Mouse (Mus musculus) E14TG2a.4 (cell line): Measurements from ENCODE around the gene Efcab11.

Source experiments
- H3K27me3 ChIP-seq: 2 replicates; pipeline ENCODE4 v1.6.1; 2014; ENCODE audit warnings: low read length, control low read depth; ENCODE audit not compliant: insufficient read depth
- H3K36me3 ChIP-seq: 2 replicates; pipeline ENCODE4 v1.6.1; 2014; ENCODE audit warnings: low read length, control low read depth; ENCODE audit not compliant: insufficient read depth
- H3K4me1 ChIP-seq: replicated peaks from 2 replicates; pipeline ENCODE4 v1.6.1; 2014; ENCODE audit warnings: low read depth, low read length, control low read depth
- H3K4me3 ChIP-seq: replicated peaks from 2 replicates; pipeline ENCODE4 v1.5.1; 2014; ENCODE audit warnings: mild to moderate bottlenecking, low read length
- H3K9me3 ChIP-seq: 2 replicates; pipeline ENCODE4 v1.6.1; 2014; ENCODE audit warnings: low read length, control low read depth
- CTCF ChIP-seq: conservative IDR thresholded peaks from 2 replicates; pipeline ENCODE4 v1.5.1; 2014; ENCODE audit warnings: low read length
- NANOG ChIP-seq: IDR thresholded peaks from 2 replicates; pipeline ENCODE4 v1.6.1; 2014; ENCODE audit warnings: borderline replicate concordance, low read length, mixed read lengths
- POU5F1 ChIP-seq: IDR thresholded peaks from 2 replicates; pipeline ENCODE4 v1.6.1; 2014; ENCODE audit warnings: low read length, borderline replicate concordance

The Efcab11 gene

DNA sequence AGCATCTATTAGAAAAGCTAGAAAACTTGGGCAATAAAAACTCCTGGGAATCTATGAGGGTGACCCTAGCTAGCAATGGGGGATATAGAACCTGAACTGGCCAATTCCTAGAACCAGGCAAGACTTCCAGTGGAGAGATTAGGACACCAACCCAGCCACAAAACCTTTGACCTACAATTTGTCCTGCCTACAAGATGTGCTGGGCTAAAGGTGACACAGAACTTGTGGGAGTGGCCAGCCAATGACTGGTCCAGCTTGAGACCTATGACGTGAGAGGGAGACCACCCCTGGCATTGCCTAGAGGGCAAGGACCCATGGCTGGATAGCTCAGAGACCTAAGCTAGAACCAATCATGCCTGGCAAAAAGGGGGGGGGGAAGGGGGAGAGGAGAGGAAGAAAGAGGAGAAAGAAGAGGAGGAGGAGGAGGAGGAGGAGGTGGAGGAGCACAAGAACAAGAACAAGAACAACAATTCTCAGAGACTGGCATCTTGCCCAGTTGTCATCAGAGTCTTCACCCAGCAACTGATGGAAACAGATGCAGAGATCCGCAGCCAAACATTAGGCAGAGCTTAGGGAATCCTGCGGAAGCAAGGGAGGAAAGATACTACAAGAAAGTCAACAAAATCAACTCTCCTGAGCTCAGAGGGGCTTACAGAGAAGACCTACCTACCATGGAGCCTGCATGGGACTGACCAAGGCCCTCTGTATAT is 24.7 kb downstream of the Efcab11 start:
- TF ChIP-seq CTCF (no peak), POU5F1 (no peak), NANOG (no peak)
- Histone ChIP-seq H3K4me3 (no peak overlapping the region), H3K4me1 (0 out of 2 replicates have a peak, but pooled peaks cover 3% of the 10 kb centered on the region), H3K27me3 (no peaks in the 10 kb centered on the region), H3K9me3 (no peaks in the 10 kb centered on the region), H3K36me3 (no peaks in the 10 kb centered on the region)

- TF ChIP-seq CTCF (no peak), NANOG (no peak), POU5F1 (no peak)
- Histone ChIP-seq H3K9me3 (no peaks in the 10 kb centered on the region), H3K27me3 (no peaks in the 10 kb centered on the region), H3K36me3 (no peaks in the 10 kb centered on the region), H3K4me3 (no peak overlapping the region), H3K4me1 (0 out of 2 replicates have a peak, but pooled peaks cover 3% of the 10 kb centered on the region)
These were observed 25.6 kb downstream of the Efcab11 start for GRCm38 (mm10) chr12:99858664-99859063.

DNA sequence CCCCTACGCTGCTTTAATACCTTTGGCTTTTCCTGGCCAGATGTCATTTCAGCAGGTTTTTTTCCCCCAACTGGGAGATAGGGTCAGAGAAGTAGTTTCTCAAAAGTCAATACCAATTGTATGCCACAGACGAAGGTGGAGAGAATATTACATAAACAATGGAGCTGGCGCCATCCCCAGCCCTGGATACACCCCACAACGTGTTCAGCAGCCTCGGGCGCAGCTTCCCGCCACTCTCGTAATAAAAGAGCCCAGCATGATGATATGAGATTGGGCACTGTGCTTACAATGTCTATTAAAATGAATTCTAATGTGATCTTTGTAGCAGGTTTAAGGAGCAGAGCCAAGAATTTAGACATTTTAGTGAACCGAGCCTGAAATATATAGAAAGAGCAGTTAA is 28.2 kb downstream of the Efcab11 start:
- no peaks in the 10 kb centered on the region for H3K9me3 ChIP-seq

GRCm38 (mm10) chr12:99853323-99854258 is 30.6 kb downstream of the Efcab11 start:
- H3K9me3 ChIP-seq: no peaks in the 10 kb centered on the region
- TF ChIP-seq NANOG (no peak), CTCF (no peak), POU5F1 (no peak)
- H3K4me3 ChIP-seq: no peak overlapping the region
- no peaks in the 10 kb centered on the region for H3K36me3 ChIP-seq
- no peaks in the 10 kb centered on the region for H3K27me3 ChIP-seq
- H3K4me1 ChIP-seq: no peaks in the 10 kb centered on the region

More for the DNA sequence above, 28.2 kb downstream of the Efcab11 start:
- TF ChIP-seq POU5F1 (no peak), CTCF (no peak), NANOG (no peak)
- Histone ChIP-seq H3K36me3 (no peaks in the 10 kb centered on the region), H3K27me3 (no peaks in the 10 kb centered on the region), H3K4me3 (no peak overlapping the region), H3K4me1 (no peaks in the 10 kb centered on the region)

DNA sequence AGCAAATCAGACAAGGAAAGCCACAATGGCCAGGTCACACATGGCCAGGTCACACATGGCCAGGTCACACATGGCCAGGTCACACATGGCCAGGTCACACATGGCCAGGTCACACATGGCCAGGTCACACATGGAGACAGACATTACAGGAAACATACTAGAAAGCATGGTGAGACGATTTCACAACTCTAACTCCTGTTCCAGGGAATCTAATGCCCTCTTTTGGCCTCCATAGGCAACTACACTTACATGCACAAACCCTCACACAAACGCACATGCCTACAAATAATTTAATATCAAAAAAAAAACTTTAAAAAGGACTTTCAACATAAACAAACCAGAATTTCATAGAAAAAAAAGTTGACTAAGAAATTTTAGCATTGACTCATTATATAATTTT is 34.2 kb downstream of the Efcab11 start:
- TF ChIP-seq NANOG: no peak
- no peak for TF ChIP-seq POU5F1
- TF ChIP-seq CTCF: peak; percentile 33

GRCm38 (mm10) chr12:99844951-99845350 is 39.3 kb downstream of the Efcab11 start:
- Histone ChIP-seq H3K27me3 (no peaks in the 10 kb centered on the region), H3K4me3 (no peak overlapping the region), H3K36me3 (0 out of 2 replicates have a peak, but pooled peaks cover 3% of the 10 kb centered on the region), H3K4me1 (no peaks in the 10 kb centered on the region), H3K9me3 (no peaks in the 10 kb centered on the region)
- no peak for TF ChIP-seq NANOG
- no peak for TF ChIP-seq CTCF
- TF ChIP-seq POU5F1: no peak

More for the DNA sequence above, 34.2 kb downstream of the Efcab11 start:
- H3K36me3 ChIP-seq: no peaks in the 10 kb centered on the region
- H3K4me3 ChIP-seq: no peak overlapping the region
- no peaks in the 10 kb centered on the region for H3K4me1 ChIP-seq
- H3K27me3 ChIP-seq: no peaks in the 10 kb centered on the region
- no peaks in the 10 kb centered on the region for H3K9me3 ChIP-seq

- TF ChIP-seq CTCF (peak; percentile 19; the same call in 1 of the 2 replicates), NANOG (no peak)
- 0 out of 2 replicates have a peak, but pooled peaks cover 1% of the 10 kb centered on the region for H3K36me3 ChIP-seq
- H3K9me3 ChIP-seq: no peaks in the 10 kb centered on the region
- no peaks in the 10 kb centered on the region for H3K4me1 ChIP-seq
- H3K27me3 ChIP-seq: no peaks in the 10 kb centered on the region
- no peak overlapping the region for H3K4me3 ChIP-seq
These were observed 45.5 kb downstream of the Efcab11 start for GRCm38 (mm10) chr12:99838703-99839102.

GRCm38 (mm10) chr12:99838109-99838508 is 46.1 kb downstream of the Efcab11 start:
- Histone ChIP-seq H3K27me3 (no peaks in the 10 kb centered on the region), H3K9me3 (no peaks in the 10 kb centered on the region), H3K4me1 (no peaks in the 10 kb centered on the region), H3K4me3 (no peak overlapping the region), H3K36me3 (no peaks in the 10 kb centered on the region)
- TF ChIP-seq POU5F1: no peak
- TF ChIP-seq NANOG: no peak
- no peak for TF ChIP-seq CTCF
